Mouse (Mus musculus) liver, embryonic 15.5 days (tissue): ENCODE data around the gene Micu1. TPM values are rescaled to one million over a fixed set of nuclear protein-coding genes. Genes with fewer than 3 reads are reported as not detected.

Source experiments
- ATAC-seq: fragments of 200-750 bp; cut with Nextera tagmentation; 2 replicates; pipeline ENCODE4 v1.8.0; 2017; ENCODE audit warnings: moderate number of reproducible peaks, mild to moderate bottlenecking, moderate library complexity; ENCODE audit not compliant: insufficient read depth
- H3K27ac ChIP-seq: fragments of 300-500 bp; sonication (generic); replicated peaks from 2 replicates; pipeline ENCODE4 v1.5.1; 2015; ENCODE audit warnings: mild to moderate bottlenecking, inconsistent platforms
- H3K27me3 ChIP-seq: fragments of 300-500 bp; sonication (generic); 2 replicates; pipeline ENCODE4 v1.6.1; 2015; ENCODE audit warnings: mild to moderate bottlenecking, inconsistent platforms
- H3K36me3 ChIP-seq: fragments of 300-500 bp; sonication (generic); replicated peaks from 2 replicates; pipeline ENCODE4 v1.6.1; 2015; ENCODE audit warnings: moderate library complexity, mild to moderate bottlenecking, inconsistent platforms
- H3K4me1 ChIP-seq: fragments of 300-500 bp; sonication (generic); replicated peaks from 2 replicates; pipeline ENCODE4 v1.6.1; 2015; ENCODE audit warnings: inconsistent platforms
- H3K4me2 ChIP-seq: fragments of 300-500 bp; sonication (generic); 2 replicates; pipeline ENCODE4 v1.6.1; 2015; ENCODE audit warnings: moderate library complexity, mild to moderate bottlenecking, inconsistent platforms
- H3K4me3 ChIP-seq: fragments of 300-500 bp; sonication (generic); replicated peaks from 2 replicates; pipeline ENCODE4 v1.5.1; 2015; ENCODE audit warnings: mild to moderate bottlenecking, inconsistent platforms
- H3K9ac ChIP-seq: fragments of 300-500 bp; sonication (generic); 2 replicates; pipeline ENCODE4 v1.6.1; 2015; ENCODE audit warnings: moderate library complexity, mild to moderate bottlenecking, inconsistent platforms
- H3K9me3 ChIP-seq: fragments of 300-500 bp; sonication (generic); replicated peaks from 2 replicates; pipeline ENCODE4 v1.6.1; 2016; ENCODE audit warnings: inconsistent platforms
- WGBS: fragments of 180-500 bp; shearing (Covaris S2); methylation state at CpG from one replicate; pipeline ENCODE4 v1.1.7; 2015; ENCODE audit warnings: mixed read lengths; ENCODE audit not compliant: insufficient replicate concordance; 5-methylcytosine and 5-hydroxymethylcytosine counted together
- polyA plus RNA-seq: library from polyadenylated mRNA; unstranded; fragments of >200 nt; fragmentation: Nextera tagmentation; extraction: Ambion mirVana; gene quantifications from 2 replicates; pipeline ENCODE4 v1.2.1, GENCODE M21; 2015

The Micu1 gene
- polyA plus RNA-seq, 1 experiment from 2014 or later = 38.2 TPM

GRCm38 (mm10) chr10:59809991-59810574, 107.8 kb downstream of the Micu1 start:
- no peak overlapping the region for H3K27ac ChIP-seq
- no peak overlapping the region for H3K9ac ChIP-seq
- WGBS = 74% methylated on average over 4 of the region's 4 CpGs
- H3K4me3 ChIP-seq = no peak overlapping the region
- H3K27me3 ChIP-seq = no peaks in the 10 kb centered on the region; the same call in 1 of the 2 replicates
- H3K4me1 ChIP-seq = peaks cover 41% of the 10 kb centered on the region
- ATAC-seq = no peak
- H3K36me3 ChIP-seq = 0 out of 2 replicates have a peak, but pooled peaks cover 2% of the 10 kb centered on the region
- H3K9me3 ChIP-seq = no peaks in the 10 kb centered on the region
- H3K4me2 ChIP-seq = no peak overlapping the region

- no peaks in the 10 kb centered on the region for H3K9me3 ChIP-seq
- no peak overlapping the region for H3K27ac ChIP-seq
- H3K36me3 ChIP-seq = no peaks in the 10 kb centered on the region
- no peak overlapping the region for H3K4me3 ChIP-seq
- H3K27me3 ChIP-seq = no peaks in the 10 kb centered on the region; the same call in 1 of the 2 replicates
- no peak overlapping the region; the same call in 1 of the 2 replicates for H3K4me2 ChIP-seq
- H3K9ac ChIP-seq = no peak overlapping the region
- peaks cover 41% of the 10 kb centered on the region for H3K4me1 ChIP-seq
- no peak for ATAC-seq
- WGBS = 26% methylated on average over 13 of the region's 13 CpGs
Measured at GRCm38 (mm10) chr10:59812939-59813338, 110.7 kb downstream of the Micu1 start.

- Histone ChIP-seq H3K4me1 (peaks cover 41% of the 10 kb centered on the region), H3K9ac (no peak overlapping the region), H3K9me3 (no peaks in the 10 kb centered on the region), H3K27ac (0 out of 2 replicates have a peak overlapping the region, but pooled peaks have one; percentile 49), H3K27me3 (no peaks in the 10 kb centered on the region; the same call in 1 of the 2 replicates), H3K36me3 (no peaks in the 10 kb centered on the region), H3K4me2 (no peak overlapping the region), H3K4me3 (no peak overlapping the region)
- ATAC-seq = no peak
- WGBS = 91% methylated on average over 9 of the region's 9 CpGs
Measured at GRCm38 (mm10) chr10:59813759-59814158, 111.5 kb downstream of the Micu1 start.

- H3K9me3 ChIP-seq = no peaks in the 10 kb centered on the region
- WGBS = 48% methylated on average over 7 of the region's 7 CpGs
- no peak overlapping the region for H3K9ac ChIP-seq
- peaks cover 38% of the 10 kb centered on the region for H3K4me1 ChIP-seq
- ATAC-seq = peak; percentile 66
- H3K27ac ChIP-seq = peak overlapping the region; percentile 49
- H3K27me3 ChIP-seq = no peaks in the 10 kb centered on the region; the same call in 1 of the 2 replicates
- no peaks in the 10 kb centered on the region for H3K36me3 ChIP-seq
- H3K4me2 ChIP-seq = 0 out of 2 replicates have a peak overlapping the region, but pooled peaks have one; percentile 9
- H3K4me3 ChIP-seq = no peak overlapping the region
Measured at GRCm38 (mm10) chr10:59814505-59815155, 112.4 kb downstream of the Micu1 start.

- Histone ChIP-seq H3K4me1 (peaks cover 30% of the 10 kb centered on the region), H3K4me2 (no peak overlapping the region), H3K9ac (no peak overlapping the region), H3K27me3 (no peaks in the 10 kb centered on the region; the same call in 1 of the 2 replicates), H3K36me3 (no peaks in the 10 kb centered on the region), H3K9me3 (no peaks in the 10 kb centered on the region), H3K27ac (no peak overlapping the region), H3K4me3 (no peak overlapping the region)
- WGBS = 83% methylated on average over 6 of the region's 6 CpGs
- no peak for ATAC-seq
Measured at GRCm38 (mm10) chr10:59816569-59816968, 114.3 kb downstream of the Micu1 start.

- 26% methylated on average over 2 of the region's 2 CpGs for WGBS
- H3K27me3 ChIP-seq = no peaks in the 10 kb centered on the region
- H3K9ac ChIP-seq = no peak overlapping the region
- no peak for ATAC-seq
- no peak overlapping the region for H3K27ac ChIP-seq
- no peak overlapping the region for H3K4me2 ChIP-seq
- H3K4me3 ChIP-seq = no peak overlapping the region
- no peaks in the 10 kb centered on the region for H3K9me3 ChIP-seq
- H3K4me1 ChIP-seq = peaks cover 25% of the 10 kb centered on the region
- no peaks in the 10 kb centered on the region for H3K36me3 ChIP-seq
Measured at GRCm38 (mm10) chr10:59817528-59817927, 115.3 kb downstream of the Micu1 start.

GRCm38 (mm10) chr10:59817991-59818390, 115.7 kb downstream of the Micu1 start:
- WGBS = 84% methylated on average over 8 of the region's 8 CpGs
- no peak overlapping the region for H3K9ac ChIP-seq
- H3K27me3 ChIP-seq = no peaks in the 10 kb centered on the region
- peaks cover 24% of the 10 kb centered on the region for H3K4me1 ChIP-seq
- H3K27ac ChIP-seq = no peak overlapping the region
- H3K4me2 ChIP-seq = no peak overlapping the region
- ATAC-seq = no peak
- H3K36me3 ChIP-seq = no peaks in the 10 kb centered on the region
- no peaks in the 10 kb centered on the region for H3K9me3 ChIP-seq
- no peak overlapping the region for H3K4me3 ChIP-seq

- Histone ChIP-seq H3K27ac (no peak overlapping the region), H3K4me3 (no peak overlapping the region), H3K4me2 (no peak overlapping the region), H3K9ac (no peak overlapping the region), H3K4me1 (peaks cover 12% of the 10 kb centered on the region), H3K36me3 (no peaks in the 10 kb centered on the region), H3K9me3 (no peaks in the 10 kb centered on the region), H3K27me3 (no peaks in the 10 kb centered on the region)
- no peak for ATAC-seq
- 77% methylated on average over 9 of the region's 9 CpGs for WGBS
Measured at GRCm38 (mm10) chr10:59819146-59819545, 116.9 kb downstream of the Micu1 start.

GRCm38 (mm10) chr10:59820886-59821285, 118.6 kb downstream of the Micu1 start:
- Histone ChIP-seq H3K36me3 (no peaks in the 10 kb centered on the region), H3K27ac (no peak overlapping the region), H3K27me3 (no peaks in the 10 kb centered on the region), H3K9ac (no peak overlapping the region), H3K4me1 (peaks cover 3% of the 10 kb centered on the region; the same call in 1 of the 2 replicates), H3K4me3 (no peak overlapping the region), H3K9me3 (no peaks in the 10 kb centered on the region), H3K4me2 (no peak overlapping the region)
- WGBS = 79% methylated on average over 5 of the region's 5 CpGs
- ATAC-seq = no peak

GRCm38 (mm10) chr10:59821334-59822066, 119.2 kb downstream of the Micu1 start:
- peaks cover 3% of the 10 kb centered on the region; the same call in 1 of the 2 replicates for H3K4me1 ChIP-seq
- H3K4me3 ChIP-seq = no peak overlapping the region
- H3K27me3 ChIP-seq = no peaks in the 10 kb centered on the region
- no peak overlapping the region for H3K27ac ChIP-seq
- no peak for ATAC-seq
- 71% methylated on average over 7 of the region's 7 CpGs for WGBS
- no peak overlapping the region for H3K4me2 ChIP-seq
- H3K9me3 ChIP-seq = no peaks in the 10 kb centered on the region
- no peak overlapping the region for H3K9ac ChIP-seq
- no peaks in the 10 kb centered on the region for H3K36me3 ChIP-seq

GRCm38 (mm10) chr10:59822857-59823256, 120.6 kb downstream of the Micu1 start:
- no peak overlapping the region for H3K4me3 ChIP-seq
- peaks cover 8% of the 10 kb centered on the region for H3K36me3 ChIP-seq
- WGBS = 42% methylated on average over 10 of the region's 10 CpGs
- no peak overlapping the region for H3K9ac ChIP-seq
- H3K9me3 ChIP-seq = no peaks in the 10 kb centered on the region
- no peaks in the 10 kb centered on the region for H3K27me3 ChIP-seq
- no peak overlapping the region for H3K4me2 ChIP-seq
- no peak for ATAC-seq
- peaks cover 3% of the 10 kb centered on the region; the same call in 1 of the 2 replicates for H3K4me1 ChIP-seq
- no peak overlapping the region for H3K27ac ChIP-seq
